Mouse (Mus musculus): Measurements from ENCODE around the gene Psmd1.

DNA sequence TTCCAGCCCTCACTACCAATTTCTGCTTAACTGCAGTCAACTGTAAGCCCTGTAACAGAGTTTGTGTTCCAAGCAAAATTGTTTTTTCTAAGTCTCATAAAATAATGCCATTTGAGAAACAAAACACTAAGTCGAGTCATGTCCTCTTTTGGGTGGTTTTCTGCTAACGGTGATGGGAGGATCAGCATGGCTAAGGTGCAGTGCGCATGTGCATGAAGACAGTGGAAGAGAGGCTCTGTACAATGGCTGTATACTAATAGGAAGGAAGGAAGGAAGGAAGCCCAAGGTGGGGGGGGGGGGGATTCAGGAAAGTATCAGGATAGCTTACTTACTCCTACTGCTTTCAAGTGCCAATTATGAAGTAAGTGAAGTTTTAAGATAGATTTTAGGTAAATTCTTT, 50.0 kb downstream of the Psmd1 start:
- no peak for TF ChIP-seq CTCF (IDR thresholded peaks at IDR 0.05; ENCODE audit: control insufficient read depth, insufficient read depth, low read length)
- TF ChIP-seq POLR2A (IDR thresholded peaks at IDR 0.05; ENCODE audit: borderline replicate concordance, control insufficient read depth, low read depth, low read length), result no peak

Measured in bone marrow, adult 2 months (tissue).